Mouse (Mus musculus): ENCODE results near the gene Lrit2. TPM values are rescaled to one million over a fixed set of nuclear protein-coding genes. Genes with fewer than 3 reads are reported as not detected.

Gene Lrit2
- polyA plus RNA-seq, 1 experiment from 2014 or later, result not detected

DNA sequence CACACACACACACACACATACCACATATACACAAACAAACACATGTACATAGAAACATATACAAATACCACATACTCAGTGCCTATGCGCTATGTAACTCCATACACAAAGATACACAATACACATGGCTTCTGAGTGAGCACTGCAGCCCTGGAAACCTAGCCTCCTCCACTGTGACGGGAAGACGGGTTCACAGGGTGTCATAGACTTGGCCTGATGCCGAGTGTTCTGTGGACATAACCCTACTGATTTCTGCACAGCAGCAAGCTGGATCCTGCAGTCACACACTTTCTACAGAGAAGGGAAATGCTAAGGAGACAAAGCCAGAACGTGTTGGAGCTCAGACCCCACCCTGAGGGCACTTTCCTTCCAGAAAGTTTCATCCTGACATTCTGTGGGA is 37.0 kb downstream of the Lrit2 start:
- WGBS, result 65% methylated on average over 5 of the region's 5 CpGs
- Histone ChIP-seq H3K36me3 (ENCODE audit: control insufficient read depth, insufficient read depth, low read length) (no peaks in the 10 kb centered on the region), H3K4me3 (ENCODE audit: low read length) (no peak overlapping the region), H3K4me2 (ENCODE audit: low read length) (no peak overlapping the region), H3K9me3 (ENCODE audit: control insufficient read depth, low read length) (no peaks in the 10 kb centered on the region), H3K27ac (ENCODE audit: low read depth, low read length) (no peak overlapping the region), H3K4me1 (ENCODE audit: control insufficient read depth, insufficient read depth, low read depth, low read length) (no peaks in the 10 kb centered on the region), H3K27me3 (replicated peaks; ENCODE audit: control insufficient read depth, insufficient read depth, low read length) (no peaks in the 10 kb centered on the region), H3K9ac (ENCODE audit: low read depth, low read length) (no peak overlapping the region)
- no peak for ATAC-seq

GRCm38 (mm10) chr14:37105846-37106245 is 38.1 kb downstream of the Lrit2 start:
- H3K4me3 ChIP-seq (ENCODE audit: low read length), result no peak overlapping the region
- H3K27me3 ChIP-seq (replicated peaks; ENCODE audit: control insufficient read depth, insufficient read depth, low read length), result no peaks in the 10 kb centered on the region
- WGBS, result 34% methylated on average over 7 of the region's 7 CpGs
- no peaks in the 10 kb centered on the region for H3K36me3 ChIP-seq (ENCODE audit: control insufficient read depth, insufficient read depth, low read length)
- H3K9ac ChIP-seq (ENCODE audit: low read depth, low read length), result no peak overlapping the region
- peak; percentile 43; the same call in 1 of the 2 replicates for ATAC-seq
- no peaks in the 10 kb centered on the region for H3K9me3 ChIP-seq (ENCODE audit: control insufficient read depth, low read length)
- H3K4me1 ChIP-seq (ENCODE audit: control insufficient read depth, insufficient read depth, low read depth, low read length), result no peaks in the 10 kb centered on the region
- H3K27ac ChIP-seq (ENCODE audit: low read depth, low read length), result no peak overlapping the region
- no peak overlapping the region for H3K4me2 ChIP-seq (ENCODE audit: low read length)

GRCm38 (mm10) chr14:37109460-37109859 is 41.7 kb downstream of the Lrit2 start:
- Histone ChIP-seq H3K9ac (ENCODE audit: low read depth, low read length) (no peak overlapping the region), H3K36me3 (ENCODE audit: control insufficient read depth, insufficient read depth, low read length) (no peaks in the 10 kb centered on the region), H3K4me2 (ENCODE audit: low read length) (no peak overlapping the region), H3K27ac (ENCODE audit: low read depth, low read length) (no peak overlapping the region), H3K9me3 (ENCODE audit: control insufficient read depth, low read length) (no peaks in the 10 kb centered on the region), H3K4me3 (ENCODE audit: low read length) (no peak overlapping the region), H3K4me1 (ENCODE audit: control insufficient read depth, insufficient read depth, low read depth, low read length) (no peaks in the 10 kb centered on the region), H3K27me3 (replicated peaks; ENCODE audit: control insufficient read depth, insufficient read depth, low read length) (no peaks in the 10 kb centered on the region)
- ATAC-seq, result no peak
- 87% methylated on average over 8 of the region's 8 CpGs for WGBS

GRCm38 (mm10) chr14:37109975-37110374 is 42.2 kb downstream of the Lrit2 start:
- Histone ChIP-seq H3K27me3 (replicated peaks; ENCODE audit: control insufficient read depth, insufficient read depth, low read length) (no peaks in the 10 kb centered on the region), H3K4me3 (ENCODE audit: low read length) (no peak overlapping the region), H3K4me1 (ENCODE audit: control insufficient read depth, insufficient read depth, low read depth, low read length) (no peaks in the 10 kb centered on the region), H3K9me3 (ENCODE audit: control insufficient read depth, low read length) (no peaks in the 10 kb centered on the region), H3K36me3 (ENCODE audit: control insufficient read depth, insufficient read depth, low read length) (no peaks in the 10 kb centered on the region), H3K9ac (ENCODE audit: low read depth, low read length) (no peak overlapping the region), H3K27ac (ENCODE audit: low read depth, low read length) (no peak overlapping the region), H3K4me2 (ENCODE audit: low read length) (no peak overlapping the region)
- 76% methylated on average over 9 of the region's 9 CpGs for WGBS
- no peak for ATAC-seq

- Histone ChIP-seq H3K9me3 (ENCODE audit: control insufficient read depth, low read length) (no peaks in the 10 kb centered on the region), H3K36me3 (ENCODE audit: control insufficient read depth, insufficient read depth, low read length) (no peaks in the 10 kb centered on the region), H3K4me1 (ENCODE audit: control insufficient read depth, insufficient read depth, low read depth, low read length) (no peaks in the 10 kb centered on the region), H3K27me3 (replicated peaks; ENCODE audit: control insufficient read depth, insufficient read depth, low read length) (no peaks in the 10 kb centered on the region), H3K4me2 (ENCODE audit: low read length) (no peak overlapping the region), H3K27ac (ENCODE audit: low read depth, low read length) (no peak overlapping the region), H3K9ac (ENCODE audit: low read depth, low read length) (no peak overlapping the region), H3K4me3 (ENCODE audit: low read length) (no peak overlapping the region)
- WGBS, result 84% methylated on average over 2 of the region's 2 CpGs
- peak; percentile 58 for ATAC-seq
These were observed 42.7 kb downstream of the Lrit2 start for GRCm38 (mm10) chr14:37110456-37110855.

GRCm38 (mm10) chr14:37111371-37111770 is 43.6 kb downstream of the Lrit2 start:
- no peak overlapping the region for H3K27ac ChIP-seq (ENCODE audit: low read depth, low read length)
- H3K4me2 ChIP-seq (ENCODE audit: low read length), result no peak overlapping the region
- H3K9me3 ChIP-seq (ENCODE audit: control insufficient read depth, low read length), result no peaks in the 10 kb centered on the region
- no peaks in the 10 kb centered on the region for H3K36me3 ChIP-seq (ENCODE audit: control insufficient read depth, insufficient read depth, low read length)
- no peak overlapping the region for H3K4me3 ChIP-seq (ENCODE audit: low read length)
- no peak for ATAC-seq
- no peak overlapping the region for H3K9ac ChIP-seq (ENCODE audit: low read depth, low read length)
- no peaks in the 10 kb centered on the region for H3K4me1 ChIP-seq (ENCODE audit: control insufficient read depth, insufficient read depth, low read depth, low read length)
- no peaks in the 10 kb centered on the region for H3K27me3 ChIP-seq (replicated peaks; ENCODE audit: control insufficient read depth, insufficient read depth, low read length)

GRCm38 (mm10) chr14:37112931-37113330 is 45.2 kb downstream of the Lrit2 start:
- Histone ChIP-seq H3K9me3 (ENCODE audit: control insufficient read depth, low read length) (no peaks in the 10 kb centered on the region), H3K4me1 (ENCODE audit: control insufficient read depth, insufficient read depth, low read depth, low read length) (no peaks in the 10 kb centered on the region), H3K27me3 (replicated peaks; ENCODE audit: control insufficient read depth, insufficient read depth, low read length) (no peaks in the 10 kb centered on the region), H3K4me2 (ENCODE audit: low read length) (no peak overlapping the region), H3K36me3 (ENCODE audit: control insufficient read depth, insufficient read depth, low read length) (no peaks in the 10 kb centered on the region), H3K9ac (ENCODE audit: low read depth, low read length) (no peak overlapping the region), H3K4me3 (ENCODE audit: low read length) (no peak overlapping the region), H3K27ac (ENCODE audit: low read depth, low read length) (no peak overlapping the region)
- ATAC-seq, result no peak
- 87% methylated on average over 7 of the region's 7 CpGs for WGBS

GRCm38 (mm10) chr14:37113922-37114321 is 46.2 kb downstream of the Lrit2 start, which contains the start of gene 2610528A11Rik:
2610528A11Rik (minus strand) TSS chr14:37114022.
- Histone ChIP-seq H3K36me3 (ENCODE audit: control insufficient read depth, insufficient read depth, low read length) (no peaks in the 10 kb centered on the region), H3K9ac (ENCODE audit: low read depth, low read length) (no peak within 1 kb of the TSS), H3K4me2 (ENCODE audit: low read length) (no peak within 1 kb of the TSS), H3K4me3 (ENCODE audit: low read length) (no peak within 1 kb of the TSS), H3K27ac (ENCODE audit: low read depth, low read length) (no peak within 1 kb of the TSS), H3K4me1 (ENCODE audit: control insufficient read depth, insufficient read depth, low read depth, low read length) (no peaks in the 10 kb centered on the region), H3K9me3 (ENCODE audit: control insufficient read depth, low read length) (no peaks in the 10 kb centered on the region), H3K27me3 (replicated peaks; ENCODE audit: control insufficient read depth, insufficient read depth, low read length) (no peaks in the 10 kb centered on the region)
- ATAC-seq, result no peak
- 59% methylated on average over 3 of the region's 3 CpGs for WGBS

- no peak for ATAC-seq
- no peak overlapping the region for H3K4me3 ChIP-seq (ENCODE audit: low read length)
- H3K4me1 ChIP-seq (ENCODE audit: control insufficient read depth, insufficient read depth, low read depth, low read length), result no peaks in the 10 kb centered on the region
- H3K4me2 ChIP-seq (ENCODE audit: low read length), result no peak overlapping the region
- H3K27ac ChIP-seq (ENCODE audit: low read depth, low read length), result no peak overlapping the region
- peaks cover 10% of the 10 kb centered on the region; the same call in 1 of the 2 replicates for H3K36me3 ChIP-seq (ENCODE audit: control insufficient read depth, insufficient read depth, low read length)
- H3K27me3 ChIP-seq (replicated peaks; ENCODE audit: control insufficient read depth, insufficient read depth, low read length), result no peaks in the 10 kb centered on the region
- WGBS, result 99% methylated on average over 4 of the region's 4 CpGs
- H3K9ac ChIP-seq (ENCODE audit: low read depth, low read length), result no peak overlapping the region
- H3K9me3 ChIP-seq (ENCODE audit: control insufficient read depth, low read length), result no peaks in the 10 kb centered on the region
These were observed 51.5 kb downstream of the Lrit2 start for GRCm38 (mm10) chr14:37119233-37119632.

Data from hindbrain, embryonic 16.5 days (tissue).